Mouse (Mus musculus): ENCODE measurements around the gene Cfap100. TPM values are rescaled to one million over a fixed set of nuclear protein-coding genes. Genes with fewer than 3 reads are reported as not detected.

The Cfap100 gene
- total RNA-seq, 2 experiments from 2014 or later: 0.67 TPM; not detected in 1

GRCm38 (mm10) chr6:90462181-90462706 lies 33.6 kb upstream of the Cfap100 start, which contains the start of gene Klf15:
TSS of gene Klf15 (plus strand) at chr6:90462576.
- intact Hi-C loops (cut with DNase I): loop anchor here (2.0 to 10.0 kb wide), 2 partner anchors 47 to 263 kb away; no protein-coding TSS in a partner anchor
- peak; percentile 79 for DNase-seq (ENCODE audit: low spot score)

- no peak for DNase-seq (ENCODE audit: low spot score)
- intact Hi-C loops (cut with DNase I): loop anchor here (2.0 to 10.0 kb wide), 2 partner anchors 47 to 263 kb away; no protein-coding TSS in a partner anchor
Measured at GRCm38 (mm10) chr6:90461771-90462170, 33.2 kb upstream of the Cfap100 start.

GRCm38 (mm10) chr6:90461181-90461580 lies 32.6 kb upstream of the Cfap100 start:
- intact Hi-C loops (cut with DNase I): loop anchor here (10.0 kb wide), 1 partner anchor 264 kb away; no protein-coding TSS in a partner anchor
- no peak for DNase-seq (ENCODE audit: low spot score)

- intact Hi-C loops (cut with DNase I): no loop called here
- no peak for DNase-seq (ENCODE audit: low spot score)
Measured at GRCm38 (mm10) chr6:90457421-90457820, 28.8 kb upstream of the Cfap100 start.

- intact Hi-C loops (cut with DNase I): loop anchor here (2.0 kb wide), 1 partner anchor 61 kb away; no protein-coding TSS in a partner anchor
- DNase-seq (ENCODE audit: low spot score): no peak
Measured at GRCm38 (mm10) chr6:90453751-90454150, 25.2 kb upstream of the Cfap100 start.

- DNase-seq (ENCODE audit: low spot score): no peak
- intact Hi-C loops (cut with DNase I): no loop called here
Measured at GRCm38 (mm10) chr6:90452603-90453002, 24.0 kb upstream of the Cfap100 start.

- intact Hi-C loops (cut with DNase I): no loop called here
- DNase-seq (ENCODE audit: low spot score): no peak
Measured at GRCm38 (mm10) chr6:90451512-90451911, 22.9 kb upstream of the Cfap100 start.

- DNase-seq (ENCODE audit: low spot score): peak; percentile 52
- intact Hi-C loops (cut with DNase I): loop anchor here (1.0 kb wide), 2 partner anchors 65 to 88 kb away; no protein-coding TSS in a partner anchor
Measured at GRCm38 (mm10) chr6:90450697-90451096, 22.1 kb upstream of the Cfap100 start.

- intact Hi-C loops (cut with DNase I): loop anchor here (1.0 kb wide), 2 partner anchors 65 to 88 kb away; no protein-coding TSS in a partner anchor
- peak; percentile 65 for DNase-seq (ENCODE audit: low spot score)
Measured at GRCm38 (mm10) chr6:90450179-90450578, 21.6 kb upstream of the Cfap100 start.

GRCm38 (mm10) chr6:90446883-90447282 lies 18.3 kb upstream of the Cfap100 start:
- intact Hi-C loops (cut with DNase I): loop anchor here (5.0 kb wide), 1 partner anchor 130 kb away; no protein-coding TSS in a partner anchor
- DNase-seq (ENCODE audit: low spot score): no peak

- DNase-seq (ENCODE audit: low spot score): no peak
- intact Hi-C loops (cut with DNase I): no loop called here
Measured at GRCm38 (mm10) chr6:90437041-90437440, 8.4 kb upstream of the Cfap100 start.

- intact Hi-C loops (cut with DNase I): no loop called here
- no peak for DNase-seq (ENCODE audit: low spot score)
Measured at GRCm38 (mm10) chr6:90436192-90436907, 7.8 kb upstream of the Cfap100 start.

- peak; percentile 33 for DNase-seq (ENCODE audit: low spot score)
- intact Hi-C loops (cut with DNase I): no loop called here
Measured at GRCm38 (mm10) chr6:90435195-90435618, 6.6 kb upstream of the Cfap100 start.

GRCm38 (mm10) chr6:90434687-90435086 lies 6.1 kb upstream of the Cfap100 start:
- DNase-seq (ENCODE audit: low spot score): no peak

GRCm38 (mm10) chr6:90431487-90431886 lies 2.9 kb upstream of the Cfap100 start:
- intact Hi-C loops (cut with DNase I): no loop called here
- DNase-seq (ENCODE audit: low spot score): peak; percentile 25

More at GRCm38 (mm10) chr6:90434687-90435086, 6.1 kb upstream of the Cfap100 start:
- intact Hi-C loops (cut with DNase I): no loop called here

GRCm38 (mm10) chr6:90429911-90430310 lies 1.3 kb upstream of the Cfap100 start:
- DNase-seq (ENCODE audit: low spot score): no peak
- intact Hi-C loops (cut with DNase I): loop anchor here (10.0 kb wide), 1 partner anchor 755 kb away; no protein-coding TSS in a partner anchor

GRCm38 (mm10) chr6:90426003-90426402 lies 2.6 kb downstream of the Cfap100 start:
- intact Hi-C loops (cut with DNase I): loop anchor here (10.0 kb wide), 1 partner anchor 751 kb away; no protein-coding TSS in a partner anchor
- no peak for DNase-seq (ENCODE audit: low spot score)

GRCm38 (mm10) chr6:90425361-90425760 lies 3.2 kb downstream of the Cfap100 start:
- intact Hi-C loops (cut with DNase I): loop anchor here (10.0 kb wide), 1 partner anchor 751 kb away; no protein-coding TSS in a partner anchor
- DNase-seq (ENCODE audit: low spot score): no peak

- peak; percentile 49 for DNase-seq (ENCODE audit: low spot score)
- intact Hi-C loops (cut with DNase I): loop anchor here (10.0 kb wide), 1 partner anchor 748 kb away; no protein-coding TSS in a partner anchor
Measured at GRCm38 (mm10) chr6:90422565-90422964, 6.0 kb downstream of the Cfap100 start.

GRCm38 (mm10) chr6:90411926-90412325 lies 16.7 kb downstream of the Cfap100 start:
- DNase-seq (ENCODE audit: low spot score): no peak
- intact Hi-C loops (cut with DNase I): no loop called here

- intact Hi-C loops (cut with DNase I): no loop called here
- DNase-seq (ENCODE audit: low spot score): no peak
Measured at GRCm38 (mm10) chr6:90410972-90411371, 17.6 kb downstream of the Cfap100 start.
